ENCODE assay signal across 32 mouse cellular contexts in the genomic region with DNA sequence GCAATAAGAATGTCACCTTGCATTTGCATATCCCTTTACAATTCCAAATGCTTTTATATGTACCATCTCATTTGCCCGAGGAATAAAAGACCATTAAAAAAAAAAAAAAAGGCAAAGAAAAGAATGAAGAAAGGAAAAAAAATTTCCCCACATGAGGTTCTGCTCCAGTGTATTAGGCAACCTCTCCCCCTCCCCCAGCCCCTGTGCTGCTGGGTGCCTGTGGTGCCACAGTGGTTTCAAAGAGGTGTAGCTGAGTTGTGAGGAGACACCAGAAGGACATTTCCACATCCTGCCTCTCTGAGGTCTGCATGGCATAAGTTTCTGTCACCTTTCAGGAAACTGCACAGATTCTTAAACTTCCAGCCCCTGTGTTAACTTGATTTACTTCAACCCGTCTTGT. TPM values are rescaled to one million over a fixed set of nuclear protein-coding genes. Genes with fewer than 3 reads are reported as not detected.
"Had no signal": no experiment of that assay in that cellular context is flagged by ENCODE, and none has a peak within 500 bp of the region (broad histone marks: within the 10 kb centered on the region; RNA-seq: fewer than 3 reads in every experiment).

No protein-coding gene starts in this region.

- H3K4me3 ChIP-seq: gastrocnemius, adult 2 months; heart, embryonic 10.5 days; heart, embryonic 12.5 days; hindbrain, embryonic 10.5 days; hindbrain, embryonic 12.5 days; hindbrain, embryonic 15.5 days; intestine, embryonic 15.5 days; layer of hippocampus, adult 2 months; left cerebral cortex, adult 2 months; limb, embryonic 13.5 days; limb, embryonic 15.5 days; liver, embryonic 12.5 days had no signal

- H3K4me1 ChIP-seq: hindbrain, embryonic 12.5 days; intestine, embryonic 15.5 days; liver, embryonic 12.5 days had no signal

- H3K27me3 ChIP-seq: heart, embryonic 12.5 days; hindbrain, embryonic 12.5 days; hindbrain, embryonic 15.5 days; intestine, embryonic 15.5 days; limb, embryonic 13.5 days; limb, embryonic 15.5 days had no signal

- H3K36me3 ChIP-seq: heart, embryonic 10.5 days; heart, embryonic 12.5 days; hindbrain, embryonic 10.5 days; hindbrain, embryonic 12.5 days; hindbrain, embryonic 15.5 days; intestine, embryonic 15.5 days; limb, embryonic 13.5 days; limb, embryonic 15.5 days; liver, embryonic 12.5 days had no signal

- H3K9ac ChIP-seq: heart, embryonic 12.5 days; hindbrain, embryonic 12.5 days; hindbrain, embryonic 15.5 days; intestine, embryonic 15.5 days; limb, embryonic 13.5 days; limb, embryonic 15.5 days; liver, embryonic 12.5 days; liver, embryonic 14.5 days had no signal

- H3K27ac ChIP-seq: gastrocnemius, adult 2 months; heart, embryonic 10.5 days; hindbrain, embryonic 10.5 days; hindbrain, embryonic 12.5 days; hindbrain, embryonic 15.5 days; intestine, embryonic 15.5 days; layer of hippocampus, adult 2 months; left cerebral cortex, adult 2 months; limb, embryonic 13.5 days; limb, embryonic 15.5 days; liver, embryonic 12.5 days; liver, embryonic 14.5 days had no signal

- ATAC-seq: inflammation-experienced regulatory T-cells, adult 6 months; intestine, embryonic 15.5 days; intestine, postnatal 0 days; liver, embryonic 12.5 days had no signal

- DNase-seq: gastrocnemius, adult 2 months; gastrocnemius, postnatal 10 days; gastrocnemius, postnatal 25 days; heart, adult 18-20 months; heart, postnatal 10 days; heart, postnatal 4 days; kidney, adult 18-20 months; kidney, adult 8-10 months; kidney, postnatal 10 days; kidney, postnatal 25 days; kidney, postnatal 4 days; left cerebral cortex, postnatal 4 days had no signal

- H3K9me3 ChIP-seq: heart, embryonic 10.5 days; heart, embryonic 12.5 days; hindbrain, embryonic 10.5 days; hindbrain, embryonic 12.5 days; hindbrain, embryonic 15.5 days; intestine, embryonic 15.5 days; limb, embryonic 13.5 days; limb, embryonic 15.5 days; liver, embryonic 12.5 days had no signal

- H3K4me2 ChIP-seq: heart, embryonic 12.5 days; hindbrain, embryonic 12.5 days; hindbrain, embryonic 15.5 days; intestine, embryonic 15.5 days; limb, embryonic 13.5 days; limb, embryonic 15.5 days; liver, embryonic 12.5 days had no signal

RNA-seq across cellular contexts. Expression of a gene that starts 3.0 kb away (rescaled TPM):
- polyA plus RNA-seq: heart, embryonic 10.5 days; heart, embryonic 12.5 days; heart, embryonic 14.5 days; heart, embryonic 16.5 days; hindbrain, embryonic 10.5 days; hindbrain, embryonic 12.5 days; hindbrain, embryonic 15.5 days; inflammation-experienced regulatory T-cells, adult 6 months; intestine, embryonic 15.5 days; intestine, postnatal 0 days; kidney, embryonic 14.5 days; kidney, embryonic 16.5 days; limb, embryonic 11.5 days; limb, embryonic 15.5 days; liver, adult 2 months; liver, embryonic 12.5 days; liver, embryonic 14.5 days had no signal
